Mouse (Mus musculus) midbrain, postnatal 0 days (tissue): ENCODE data around the gene Nostrin. TPM values are rescaled to one million over a fixed set of nuclear protein-coding genes. Genes with fewer than 3 reads are reported as not detected.

Experiments
- ATAC-seq: fragments of 200-750 bp; cut with Nextera tagmentation; 2 replicates; pipeline ENCODE4 v1.8.0; 2017; ENCODE audit warnings: moderate number of reproducible peaks, mild to moderate bottlenecking, moderate TSS enrichment, moderate library complexity; ENCODE audit not compliant: low FRiP score
- DNase-seq: peaks from one replicate; pipeline ENCODE4 v3.0.0-alpha.2; 2015; ENCODE audit warnings: low spot score
- H3K27ac ChIP-seq: fragments of 300-500 bp; sonication (generic); 2 replicates; pipeline ENCODE4 v1.5.1; 2014; ENCODE audit warnings: low read depth, mild to moderate bottlenecking, low read length, mixed read lengths
- H3K27me3 ChIP-seq: fragments of 300-500 bp; sonication (generic); 2 replicates; pipeline ENCODE4 v1.6.1; 2014; ENCODE audit warnings: low read length, control low read depth, mixed read lengths; ENCODE audit not compliant: insufficient read depth
- H3K36me3 ChIP-seq: fragments of 300-500 bp; sonication (generic); 2 replicates; pipeline ENCODE4 v1.6.1; 2014; ENCODE audit warnings: low read length, control low read depth, mixed read lengths; ENCODE audit not compliant: insufficient read depth
- H3K4me1 ChIP-seq: fragments of 300-500 bp; sonication (generic); 2 replicates; pipeline ENCODE4 v1.6.1; 2014; ENCODE audit warnings: mild to moderate bottlenecking, control low read depth, antibody characterized with exemption, low read length, mixed read lengths; ENCODE audit not compliant: insufficient read depth
- H3K4me2 ChIP-seq: fragments of 300-500 bp; sonication (generic); 2 replicates; pipeline ENCODE4 v1.6.1; 2014; ENCODE audit warnings: low read depth, mild to moderate bottlenecking, low read length, mixed read lengths; ENCODE audit not compliant: poor library complexity, severe bottlenecking
- H3K4me3 ChIP-seq: fragments of 300-500 bp; sonication (generic); 2 replicates; pipeline ENCODE4 v1.5.1; 2014; ENCODE audit warnings: low read depth, mild to moderate bottlenecking, low read length, moderate library complexity
- H3K9ac ChIP-seq: fragments of 300-500 bp; sonication (generic); replicated peaks from 2 replicates; pipeline ENCODE4 v1.6.1; 2014; ENCODE audit warnings: mild to moderate bottlenecking, low read length, moderate library complexity, mixed read lengths; ENCODE audit not compliant: poor library complexity, severe bottlenecking
- H3K9me3 ChIP-seq: fragments of 300-500 bp; sonication (generic); 2 replicates; pipeline ENCODE4 v1.6.1; 2016; ENCODE audit warnings: low read length, control low read depth
- CTCF ChIP-seq: IDR thresholded peaks from 2 replicates; pipeline ENCODE4 v1.5.1; 2016; ENCODE audit warnings: antibody characterized with exemption, mild to moderate bottlenecking
- WGBS: fragments of 180-500 bp; shearing (Covaris S2); extraction: QIAGEN DNeasy Blood & Tissue Kit; methylation state at CpG from one replicate; pipeline ENCODE4 v1.1.7; 2014; 5-methylcytosine and 5-hydroxymethylcytosine counted together
- polyA plus RNA-seq: library from polyadenylated mRNA; unstranded; fragments of >200 nt; fragmentation: Nextera tagmentation; extraction: Ambion mirVana; gene quantifications from 2 replicates; pipeline ENCODE4 v1.2.1, GENCODE M21; 2015
- total RNA-seq: library from RNA; depleted of rRNA; stranded (reverse); fragments of >200 nt; gene quantifications from 2 replicates; pipeline ENCODE4 v1.2.3, GENCODE M21; 2014; rRNA removed

Gene Nostrin
- total and polyA plus RNA-seq, 2 experiments from 2014 or later: 2.2 to 6.1 TPM

DNA sequence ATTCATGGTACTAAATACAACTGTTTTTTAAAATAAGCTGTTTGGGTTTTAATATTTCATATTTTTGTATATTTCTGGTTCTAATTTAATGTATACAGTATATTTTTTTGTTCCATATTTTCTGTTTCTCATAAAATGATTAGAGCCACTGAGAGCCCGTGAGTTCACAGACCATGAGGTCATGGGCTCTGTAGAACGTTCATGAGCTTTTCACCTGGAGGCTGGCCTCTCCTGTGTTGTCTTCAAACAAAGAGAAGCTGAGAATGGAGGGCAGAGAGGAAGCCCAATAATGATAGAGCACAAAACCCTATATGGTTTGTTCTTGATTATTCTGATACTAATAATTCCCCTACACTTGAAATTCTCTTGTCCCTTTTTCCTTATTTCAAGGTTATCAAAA lies 89.1 kb downstream of the Nostrin start:
- Histone ChIP-seq H3K27ac (no peak overlapping the region), H3K4me1 (no peaks in the 10 kb centered on the region), H3K27me3 (no peaks in the 10 kb centered on the region), H3K9ac (no peak overlapping the region), H3K4me2 (no peak overlapping the region), H3K4me3 (no peak overlapping the region), H3K9me3 (no peaks in the 10 kb centered on the region), H3K36me3 (no peaks in the 10 kb centered on the region)
- TF ChIP-seq CTCF: no peak
- DNase-seq (no peak), ATAC-seq (no peak)
- 70% methylated on average over 2 of the region's 2 CpGs for WGBS

GRCm38 (mm10) chr2:69226876-69227275 lies 91.3 kb downstream of the Nostrin start:
- Histone ChIP-seq H3K4me1 (no peaks in the 10 kb centered on the region), H3K4me2 (no peak overlapping the region), H3K27ac (no peak overlapping the region), H3K9me3 (no peaks in the 10 kb centered on the region), H3K9ac (no peak overlapping the region), H3K4me3 (no peak overlapping the region), H3K36me3 (no peaks in the 10 kb centered on the region), H3K27me3 (no peaks in the 10 kb centered on the region)
- ATAC-seq (no peak), DNase-seq (no peak)
- TF ChIP-seq CTCF: no peak
- WGBS: 86% methylated on average over 9 of the region's 9 CpGs

GRCm38 (mm10) chr2:69228635-69229034 lies 93.0 kb downstream of the Nostrin start:
- DNase-seq (no peak), ATAC-seq (no peak)
- Histone ChIP-seq H3K36me3 (no peaks in the 10 kb centered on the region), H3K27ac (no peak overlapping the region), H3K4me2 (no peak overlapping the region), H3K27me3 (no peaks in the 10 kb centered on the region), H3K9me3 (no peaks in the 10 kb centered on the region), H3K9ac (no peak overlapping the region), H3K4me3 (no peak overlapping the region), H3K4me1 (no peaks in the 10 kb centered on the region)
- 41% methylated on average over 6 of the region's 6 CpGs for WGBS
- TF ChIP-seq CTCF: no peak

DNA sequence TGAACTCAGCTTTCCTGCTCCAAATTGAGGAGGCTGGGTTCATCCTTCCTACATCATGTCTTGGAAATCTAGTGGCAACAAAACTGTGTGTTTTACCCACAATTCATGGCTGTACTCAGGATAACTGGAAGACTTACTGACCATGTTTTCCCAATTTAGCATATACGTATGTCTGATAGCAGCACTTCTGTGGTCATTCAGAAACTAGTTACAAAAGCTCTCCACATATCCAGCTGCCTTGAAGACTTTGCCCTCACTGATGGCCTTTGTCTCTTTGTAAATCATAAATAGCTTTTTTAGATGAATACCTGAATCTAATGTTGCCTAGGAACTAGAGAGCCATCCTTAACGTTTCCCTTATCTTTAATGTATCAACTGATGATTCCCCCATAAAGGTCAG lies 94.5 kb downstream of the Nostrin start:
- H3K9me3 ChIP-seq: no peaks in the 10 kb centered on the region
- DNase-seq: no peak
- no peak overlapping the region for H3K4me2 ChIP-seq
- TF ChIP-seq CTCF: no peak
- H3K9ac ChIP-seq: no peak overlapping the region
- H3K36me3 ChIP-seq: no peaks in the 10 kb centered on the region
- no peak overlapping the region for H3K4me3 ChIP-seq
- H3K27ac ChIP-seq: no peak overlapping the region
- H3K27me3 ChIP-seq: no peaks in the 10 kb centered on the region
- no peaks in the 10 kb centered on the region for H3K4me1 ChIP-seq
- 82% methylated on average over 2 of the region's 2 CpGs for WGBS
- ATAC-seq: no peak

DNA sequence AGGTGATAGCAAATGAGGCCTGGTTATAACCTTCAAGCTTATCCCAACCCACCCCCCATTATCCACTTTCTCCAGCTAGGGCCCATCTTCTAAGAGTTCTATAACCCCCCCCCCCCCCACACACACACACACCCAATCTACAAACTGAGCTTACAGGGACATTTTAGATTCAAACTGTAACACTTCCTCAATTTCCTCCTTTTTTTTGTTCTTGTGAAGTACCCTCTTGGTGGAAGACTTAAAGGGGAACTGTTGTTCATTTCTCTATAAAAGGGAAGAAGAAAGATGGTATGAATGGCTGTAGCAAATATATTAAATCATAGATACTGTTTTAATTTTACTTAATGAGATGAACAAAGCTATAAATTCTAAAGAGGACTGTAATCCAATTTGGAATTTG lies 96.5 kb downstream of the Nostrin start:
- H3K27ac ChIP-seq: no peak overlapping the region
- no peaks in the 10 kb centered on the region for H3K36me3 ChIP-seq

GRCm38 (mm10) chr2:69234976-69235678 lies 99.5 kb downstream of the Nostrin start:
- H3K4me3 ChIP-seq: no peak overlapping the region
- ATAC-seq: no peak
- 44% methylated on average over 5 of the region's 5 CpGs for WGBS
- H3K27me3 ChIP-seq: no peaks in the 10 kb centered on the region
- no peaks in the 10 kb centered on the region for H3K9me3 ChIP-seq
- no peak overlapping the region for H3K27ac ChIP-seq
- H3K4me2 ChIP-seq: no peak overlapping the region
- H3K4me1 ChIP-seq: no peaks in the 10 kb centered on the region
- DNase-seq: no peak
- H3K9ac ChIP-seq: no peak overlapping the region
- no peak for TF ChIP-seq CTCF
- no peaks in the 10 kb centered on the region for H3K36me3 ChIP-seq

More for the DNA sequence above, 96.5 kb downstream of the Nostrin start:
- no peaks in the 10 kb centered on the region for H3K27me3 ChIP-seq
- H3K4me1 ChIP-seq: no peaks in the 10 kb centered on the region
- no peak for ATAC-seq
- H3K9me3 ChIP-seq: no peaks in the 10 kb centered on the region
- H3K4me2 ChIP-seq: no peak overlapping the region
- DNase-seq: no peak
- no peak overlapping the region for H3K9ac ChIP-seq
- no peak overlapping the region for H3K4me3 ChIP-seq
- TF ChIP-seq CTCF: no peak

Other genes with a start within 250 kb of the Nostrin start
- 5.1 and 8.7 TPM in 2 replicates for gene Spc25, start 70.4 kb downstream of the Nostrin start, total RNA-seq
- 11.2 and 12.9 TPM in 2 replicates for gene Spc25, start 70.4 kb downstream of the Nostrin start, polyA plus RNA-seq
- 0.24 TPM in 1 of 2 replicates, not detected in the other for gene G6pc2, start 75.3 kb downstream of the Nostrin start, total RNA-seq
- 0.17 TPM in 1 of 2 replicates, not detected in the other for gene G6pc2, start 75.3 kb downstream of the Nostrin start, polyA plus RNA-seq
- 0.05 TPM in 1 of 2 replicates, not detected in the other for gene Abcb11, start 206.8 kb downstream of the Nostrin start, total RNA-seq
- not detected in 2 replicates for gene Abcb11, start 206.8 kb downstream of the Nostrin start, polyA plus RNA-seq
- gene Dhrs9, start 244.6 kb downstream of the Nostrin start, total RNA-seq: not detected in 2 replicates
- not detected in 2 replicates for gene Dhrs9, start 244.6 kb downstream of the Nostrin start, polyA plus RNA-seq